Mouse (Mus musculus) cerebral cortex, adult 2 months (tissue): ENCODE data around the gene Ttll1.

Experiments used
- WGBS: fragments of 180-500 bp; shearing (Covaris S2); methylation state at CpG from one replicate; pipeline ENCODE4 v1.1.7; 2018; 5-methylcytosine and 5-hydroxymethylcytosine counted together

The Ttll1 gene

GRCm38 (mm10) chr15:83455034-83455433, 55.7 kb downstream of the Ttll1 start:
- 83% methylated on average over 3 of the region's 3 CpGs for WGBS

- 89% methylated on average over 7 of the region's 7 CpGs for WGBS
These were observed 56.3 kb downstream of the Ttll1 start for GRCm38 (mm10) chr15:83454419-83454818.

DNA sequence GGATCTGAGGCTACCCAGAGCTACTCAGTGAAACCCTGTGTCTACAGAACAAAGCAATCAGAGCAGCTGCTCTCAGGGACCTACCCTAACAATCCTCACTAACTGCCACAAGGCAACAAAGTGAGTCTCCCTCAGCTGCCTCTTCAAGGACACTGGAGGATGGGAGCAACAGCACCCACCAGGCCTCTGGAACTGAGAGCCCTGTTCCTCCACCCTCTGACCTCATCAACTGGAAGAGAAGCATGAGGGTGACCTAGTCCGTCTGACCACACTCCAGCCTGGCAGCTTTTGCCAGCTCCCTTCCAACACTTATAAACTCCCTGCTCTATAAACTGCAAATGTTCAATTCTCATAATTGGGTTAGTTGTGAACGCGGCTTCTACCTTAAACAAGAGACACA, 56.8 kb downstream of the Ttll1 start:
- 76% methylated on average over 3 of the region's 3 CpGs for WGBS

DNA sequence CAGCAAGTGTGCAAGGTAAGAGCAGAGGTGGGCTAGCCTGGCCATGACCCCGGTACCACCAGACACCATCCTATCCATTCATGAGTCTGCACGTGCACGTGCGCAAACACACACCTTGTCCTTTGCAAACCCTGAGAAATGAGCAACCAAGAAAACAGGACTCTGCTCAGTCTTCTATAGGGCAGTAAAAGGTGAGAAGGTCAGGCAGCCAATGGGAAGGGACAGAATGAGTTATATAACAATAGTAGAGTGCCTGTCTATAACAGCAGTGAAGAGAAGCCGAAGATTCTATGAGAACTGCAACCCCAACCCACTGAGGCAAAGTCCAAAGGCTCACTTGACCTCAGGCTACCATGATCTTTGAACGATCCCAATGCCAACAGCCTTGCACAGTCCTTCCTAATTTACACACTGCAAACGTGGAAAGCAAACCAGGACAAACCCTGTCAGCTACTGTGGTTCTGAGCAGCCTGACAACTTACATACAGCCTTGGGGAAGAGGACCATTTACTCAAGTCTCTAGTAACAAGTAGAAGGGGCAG, 58.4 kb downstream of the Ttll1 start:
- 90% methylated on average over 7 of the region's 7 CpGs for WGBS

DNA sequence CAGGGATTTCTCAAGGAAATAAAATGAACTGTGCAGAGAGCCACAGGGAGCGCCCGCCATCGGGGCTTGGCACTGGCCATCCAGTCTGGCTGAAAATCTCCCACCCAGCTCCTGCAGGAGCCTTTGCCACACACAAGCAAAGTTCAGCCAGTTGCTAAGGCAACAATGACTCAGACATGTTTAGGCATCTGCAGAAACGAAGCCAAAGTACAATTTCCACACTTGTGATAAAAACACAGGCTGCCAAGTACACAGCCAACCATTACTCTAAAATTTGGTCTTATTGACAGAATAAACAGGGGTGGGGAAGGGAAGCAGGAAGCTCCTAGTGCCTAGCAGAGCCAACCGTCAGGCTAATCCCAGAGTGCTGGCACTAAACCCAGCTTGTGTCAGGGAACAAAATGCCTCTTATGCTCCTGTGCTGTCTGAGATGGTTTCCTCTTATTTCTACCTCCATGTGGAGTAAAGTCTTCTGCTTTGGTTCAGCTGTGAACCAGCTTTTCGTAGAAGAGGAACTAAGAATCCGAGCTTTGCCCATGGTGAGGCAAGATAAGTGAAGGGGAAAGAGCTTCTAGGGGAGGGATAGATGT, 59.0 kb downstream of the Ttll1 start:
- WGBS = 39% methylated on average over 7 of the region's 7 CpGs

- WGBS = 98% methylated on average over 2 of the region's 2 CpGs
These were observed 60.7 kb downstream of the Ttll1 start for GRCm38 (mm10) chr15:83450007-83450406.

GRCm38 (mm10) chr15:83448646-83449045, 62.0 kb downstream of the Ttll1 start:
- 59% methylated on average over 5 of the region's 5 CpGs for WGBS

DNA sequence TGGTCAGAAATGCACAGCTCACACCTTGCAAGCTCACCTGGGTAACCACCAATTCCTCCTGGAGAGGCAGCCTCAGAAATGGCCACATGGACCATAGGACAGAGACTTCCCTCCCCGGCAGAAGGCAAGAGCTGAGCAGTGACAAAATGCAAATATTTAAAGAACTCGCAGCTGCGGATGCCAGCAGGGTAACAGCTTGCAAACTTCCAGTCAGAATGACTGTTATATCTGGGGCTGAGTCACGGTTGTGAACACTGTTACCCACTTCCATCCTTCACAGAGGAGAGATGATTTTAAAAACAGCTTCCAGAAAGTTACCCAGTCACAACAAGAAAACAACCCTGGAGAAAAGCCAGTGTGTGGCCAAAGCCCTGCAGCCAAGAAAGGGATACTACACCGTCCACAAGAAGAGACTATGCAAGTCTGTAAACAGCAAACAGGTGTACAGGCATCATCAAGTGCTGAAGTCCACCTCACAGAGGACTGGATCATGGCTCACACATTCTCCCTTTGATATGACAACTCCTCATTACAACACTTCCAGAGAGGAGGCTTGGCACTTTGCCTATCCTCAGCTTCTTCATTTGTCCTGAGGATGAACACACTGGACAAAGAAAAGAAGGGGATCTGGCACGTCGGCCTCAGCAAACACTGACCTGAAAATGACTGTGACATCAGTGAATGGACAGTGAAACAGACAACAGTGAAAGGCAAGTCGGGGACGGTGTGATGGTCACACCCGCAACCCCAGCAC, 62.7 kb downstream of the Ttll1 start:
- 31% methylated on average over 10 of the region's 10 CpGs for WGBS

GRCm38 (mm10) chr15:83445908-83446307, 64.8 kb downstream of the Ttll1 start:
- 87% methylated on average over 2 of the region's 2 CpGs for WGBS

DNA sequence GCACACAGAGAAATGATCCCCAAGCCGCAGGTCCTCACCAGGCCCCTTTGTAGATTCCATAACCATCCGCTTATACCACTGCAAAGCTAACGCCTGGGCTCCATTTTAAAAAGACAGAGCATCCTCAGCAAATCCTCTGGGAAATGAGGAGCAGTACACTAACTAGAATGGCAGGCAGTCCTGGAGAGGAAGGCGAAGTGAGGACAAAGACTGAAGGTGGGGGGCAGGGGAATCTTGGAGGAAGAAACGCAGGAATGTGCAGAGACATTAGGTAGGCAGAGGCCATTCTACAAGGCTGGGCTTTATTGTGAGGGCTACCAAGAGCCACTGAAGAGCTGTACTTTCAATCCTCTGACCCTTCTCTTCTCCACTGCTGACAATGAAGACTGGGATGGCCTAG, 65.3 kb downstream of the Ttll1 start:
- WGBS = 87% methylated on average over 5 of the region's 5 CpGs

- WGBS = 88% methylated on average over 6 of the region's 6 CpGs
These were observed 66.3 kb downstream of the Ttll1 start for GRCm38 (mm10) chr15:83444425-83444824.

DNA sequence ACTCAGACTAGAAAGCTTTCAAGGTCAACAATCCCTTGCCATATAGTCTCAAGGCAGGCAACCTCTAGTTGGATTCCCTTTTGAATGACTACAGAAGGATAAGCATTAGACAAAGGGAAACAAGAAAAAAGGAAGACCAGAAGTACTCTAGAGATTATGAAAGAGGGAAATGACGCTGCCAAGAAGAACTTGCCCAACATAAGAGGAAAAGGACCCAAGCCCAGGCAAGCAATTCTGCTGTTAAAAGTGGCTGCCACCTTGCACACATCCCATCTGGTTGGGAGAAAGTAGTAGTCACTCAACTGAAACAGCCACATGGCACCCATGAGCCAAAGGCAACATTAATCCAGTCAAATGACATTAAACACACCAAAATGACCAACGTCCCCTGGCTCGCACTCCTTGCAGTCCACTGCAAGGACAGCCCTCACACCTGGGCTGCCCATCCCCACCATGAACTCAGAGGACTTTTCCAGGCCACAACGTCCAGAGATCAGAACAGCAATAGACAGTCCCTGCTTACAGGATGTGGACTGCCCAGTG, 68.1 kb downstream of the Ttll1 start:
- 90% methylated on average over 4 of the region's 4 CpGs for WGBS

GRCm38 (mm10) chr15:83440726-83441125, 70.0 kb downstream of the Ttll1 start:
- WGBS = 69% methylated on average over 5 of the region's 5 CpGs

- WGBS = 69% methylated on average over 9 of the region's 9 CpGs
These were observed 74.2 kb downstream of the Ttll1 start for GRCm38 (mm10) chr15:83436541-83436940.

- 49% methylated on average over 8 of the region's 8 CpGs for WGBS
These were observed 75.2 kb downstream of the Ttll1 start for GRCm38 (mm10) chr15:83435324-83436090.

DNA sequence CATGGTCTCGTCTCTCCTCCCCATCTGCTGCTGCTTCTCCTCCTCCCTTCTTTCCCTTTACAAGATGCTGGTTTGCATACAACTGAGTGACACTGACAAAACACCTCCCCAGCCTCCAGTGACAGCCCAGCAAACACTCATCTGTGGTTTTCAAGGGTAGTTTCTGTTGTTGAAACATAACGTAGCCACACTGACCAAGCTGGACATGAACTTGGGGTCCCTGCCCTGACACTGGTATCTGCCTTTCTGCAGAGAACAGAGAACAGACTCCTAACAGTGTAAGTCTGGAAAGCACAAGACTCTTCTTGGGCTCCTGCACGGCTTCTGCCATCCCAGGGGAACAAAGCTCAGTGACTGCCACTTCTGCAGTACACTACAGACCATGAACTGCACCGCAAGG, 76.0 kb downstream of the Ttll1 start:
- 43% methylated on average over 4 of the region's 4 CpGs for WGBS
